ENCODE assay signal across 27 mouse cellular contexts in the genomic region with DNA sequence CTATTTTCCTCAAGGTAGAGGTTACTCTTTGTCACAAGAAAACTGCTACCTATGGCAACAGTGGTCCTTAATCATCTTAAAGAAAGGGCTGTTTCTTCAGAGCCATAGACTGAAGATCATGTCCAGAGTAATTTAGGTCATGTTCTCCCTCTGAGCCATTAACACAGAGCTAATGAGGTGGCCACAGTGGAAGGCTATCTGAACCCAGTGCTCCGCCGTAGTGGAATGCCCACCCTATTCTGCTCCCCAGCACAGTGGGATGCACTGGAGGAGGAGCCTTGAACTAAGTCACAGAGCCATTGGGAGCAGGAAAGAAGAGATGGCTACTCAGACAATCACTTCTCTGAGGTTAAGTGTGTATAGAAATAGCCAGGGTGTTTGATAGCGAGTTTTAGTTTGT.
"Had no signal": no experiment of that assay in that cellular context is flagged by ENCODE, and none has a peak within 500 bp of the region (broad histone marks: within the 10 kb centered on the region; RNA-seq: fewer than 3 reads in every experiment).

No protein-coding gene starts in this region.

- ATAC-seq: forebrain, embryonic 13.5 days; forebrain, embryonic 14.5 days; forebrain, embryonic 15.5 days; forebrain, embryonic 16.5 days; forebrain, postnatal 0 days had no signal

- H3K36me3 ChIP-seq: embryonic facial prominence, embryonic 10.5 days; embryonic facial prominence, embryonic 12.5 days; embryonic facial prominence, embryonic 13.5 days; embryonic facial prominence, embryonic 15.5 days; forebrain, embryonic 10.5 days; forebrain, embryonic 12.5 days; forebrain, embryonic 15.5 days had no signal

- H3K27ac ChIP-seq: embryonic facial prominence, embryonic 10.5 days; embryonic facial prominence, embryonic 12.5 days; embryonic facial prominence, embryonic 13.5 days; embryonic facial prominence, embryonic 15.5 days; forebrain, embryonic 10.5 days; forebrain, embryonic 12.5 days; forebrain, embryonic 13.5 days; forebrain, embryonic 15.5 days; gastrocnemius, adult 2 months; heart, adult 2 months had no signal

- H3K9me3 ChIP-seq: embryonic facial prominence, embryonic 10.5 days; embryonic facial prominence, embryonic 12.5 days; embryonic facial prominence, embryonic 13.5 days; forebrain, embryonic 12.5 days; forebrain, embryonic 13.5 days; forebrain, embryonic 15.5 days had no signal

- H3K4me1 ChIP-seq: embryonic facial prominence, embryonic 12.5 days; embryonic facial prominence, embryonic 13.5 days; embryonic facial prominence, embryonic 15.5 days; forebrain, embryonic 13.5 days; forebrain, embryonic 15.5 days had no signal

- H3K27me3 ChIP-seq: embryonic facial prominence, embryonic 12.5 days; embryonic facial prominence, embryonic 13.5 days; embryonic facial prominence, embryonic 15.5 days; forebrain, embryonic 12.5 days; forebrain, embryonic 13.5 days; forebrain, embryonic 15.5 days had no signal

- DNase-seq: cerebellum, adult 8-10 months; cerebellum, adult 9-10 months; cerebellum, adult 9-11 months; cerebellum, postnatal 14 days; cerebellum, postnatal 25 days; cerebellum, postnatal 36 days; embryo, embryonic 11 days; forebrain, postnatal 0 days; gastrocnemius, adult 2 months; gastrocnemius, postnatal 10 days; gastrocnemius, postnatal 14 days; gastrocnemius, postnatal 25 days; gastrocnemius, postnatal 36 days; heart, adult 11 months; heart, adult 18-20 months; heart, adult 2 months had no signal

- H3K4me2 ChIP-seq: embryonic facial prominence, embryonic 12.5 days; embryonic facial prominence, embryonic 13.5 days; embryonic facial prominence, embryonic 15.5 days; forebrain, embryonic 12.5 days; forebrain, embryonic 13.5 days; forebrain, embryonic 15.5 days had no signal

- H3K4me3 ChIP-seq: embryonic facial prominence, embryonic 10.5 days; embryonic facial prominence, embryonic 12.5 days; embryonic facial prominence, embryonic 13.5 days; embryonic facial prominence, embryonic 15.5 days; erythroblast, embryonic 14.5 days; forebrain, embryonic 10.5 days; forebrain, embryonic 12.5 days; forebrain, embryonic 13.5 days; forebrain, embryonic 15.5 days; gastrocnemius, adult 2 months; heart, adult 2 months had no signal

- H3K9ac ChIP-seq: embryonic facial prominence, embryonic 12.5 days; embryonic facial prominence, embryonic 13.5 days; embryonic facial prominence, embryonic 15.5 days; forebrain, embryonic 12.5 days; forebrain, embryonic 13.5 days; forebrain, embryonic 15.5 days; forebrain, postnatal 0 days had no signal
